Mouse (Mus musculus): Measurements from ENCODE around the gene Spata20. TPM values are rescaled to one million over a fixed set of nuclear protein-coding genes. Genes with fewer than 3 reads are reported as not detected.
A peak's percentile ranks its signal among the peaks of the same experiment; 100 is the strongest.

The Spata20 gene
- polyA plus RNA-seq, 1 experiment: not detected

- no peaks in the 10 kb centered on the region for H3K9me3 ChIP-seq (replicated peaks; ENCODE audit: control insufficient read depth, insufficient read depth, low read length, poor library complexity, severe bottlenecking)
- peaks cover 13% of the 10 kb centered on the region for H3K27me3 ChIP-seq (ENCODE audit: control insufficient read depth, insufficient read depth, low read length, poor library complexity, severe bottlenecking)
- H3K9ac ChIP-seq (ENCODE audit: low read depth, poor library complexity, severe bottlenecking): no peak overlapping the region
- TF ChIP-seq EP300 (IDR thresholded peaks at IDR 0.05; ENCODE audit: insufficient read depth, low read depth, low read length): no peak
- TF ChIP-seq POLR2A (IDR thresholded peaks at IDR 0.05; ENCODE audit: insufficient read depth, low read length): no peak
- TF ChIP-seq CTCF (IDR thresholded peaks at IDR 0.05; ENCODE audit: low read depth, low read length): no peak
- no peak overlapping the region for H3K4me3 ChIP-seq (ENCODE audit: low read depth, low read length)
- H3K4me1 ChIP-seq (ENCODE audit: control insufficient read depth, insufficient read depth, low read length): no peaks in the 10 kb centered on the region
- no peak overlapping the region for H3K27ac ChIP-seq (ENCODE audit: insufficient read depth, low read length)
- H3K36me3 ChIP-seq (ENCODE audit: control insufficient read depth, insufficient read depth, low read length, poor library complexity, severe bottlenecking): no peaks in the 10 kb centered on the region
These were observed 8.3 kb downstream of the Spata20 start for GRCm38 (mm10) chr11:94477651-94478050.

GRCm38 (mm10) chr11:94475722-94476121 is 10.3 kb downstream of the Spata20 start:
- peaks cover 20% of the 10 kb centered on the region for H3K27me3 ChIP-seq (ENCODE audit: control insufficient read depth, insufficient read depth, low read length, poor library complexity, severe bottlenecking)
- no peaks in the 10 kb centered on the region for H3K36me3 ChIP-seq (ENCODE audit: control insufficient read depth, insufficient read depth, low read length, poor library complexity, severe bottlenecking)
- H3K27ac ChIP-seq (ENCODE audit: insufficient read depth, low read length): no peak overlapping the region
- no peaks in the 10 kb centered on the region for H3K9me3 ChIP-seq (replicated peaks; ENCODE audit: control insufficient read depth, insufficient read depth, low read length, poor library complexity, severe bottlenecking)
- TF ChIP-seq EP300 (IDR thresholded peaks at IDR 0.05; ENCODE audit: insufficient read depth, low read depth, low read length) (no peak), POLR2A (IDR thresholded peaks at IDR 0.05; ENCODE audit: insufficient read depth, low read length) (no peak), CTCF (IDR thresholded peaks at IDR 0.05; ENCODE audit: low read depth, low read length) (no peak)
- H3K4me1 ChIP-seq (ENCODE audit: control insufficient read depth, insufficient read depth, low read length): no peaks in the 10 kb centered on the region
- no peak overlapping the region for H3K4me3 ChIP-seq (ENCODE audit: low read depth, low read length)
- no peak overlapping the region for H3K9ac ChIP-seq (ENCODE audit: low read depth, poor library complexity, severe bottlenecking)

- H3K4me3 ChIP-seq (ENCODE audit: low read depth, low read length): peak overlapping the region; percentile 35
- peaks cover 20% of the 10 kb centered on the region for H3K27me3 ChIP-seq (ENCODE audit: control insufficient read depth, insufficient read depth, low read length, poor library complexity, severe bottlenecking)
- no peak overlapping the region for H3K9ac ChIP-seq (ENCODE audit: low read depth, poor library complexity, severe bottlenecking)
- H3K36me3 ChIP-seq (ENCODE audit: control insufficient read depth, insufficient read depth, low read length, poor library complexity, severe bottlenecking): no peaks in the 10 kb centered on the region
- H3K9me3 ChIP-seq (replicated peaks; ENCODE audit: control insufficient read depth, insufficient read depth, low read length, poor library complexity, severe bottlenecking): no peaks in the 10 kb centered on the region
- no peak for TF ChIP-seq POLR2A (IDR thresholded peaks at IDR 0.05; ENCODE audit: insufficient read depth, low read length)
- no peak for TF ChIP-seq CTCF (IDR thresholded peaks at IDR 0.05; ENCODE audit: low read depth, low read length)
- TF ChIP-seq EP300 (IDR thresholded peaks at IDR 0.05; ENCODE audit: insufficient read depth, low read depth, low read length): no peak
- no peaks in the 10 kb centered on the region for H3K4me1 ChIP-seq (ENCODE audit: control insufficient read depth, insufficient read depth, low read length)
- no peak overlapping the region for H3K27ac ChIP-seq (ENCODE audit: insufficient read depth, low read length)
These were observed 11.5 kb downstream of the Spata20 start for GRCm38 (mm10) chr11:94474544-94474910.

GRCm38 (mm10) chr11:94473707-94474543 is 12.1 kb downstream of the Spata20 start, which contains the start of gene Cacna1g:
Cacna1g (minus strand) TSS chr11:94474198.
- peaks cover 20% of the 10 kb centered on the region for H3K27me3 ChIP-seq (ENCODE audit: control insufficient read depth, insufficient read depth, low read length, poor library complexity, severe bottlenecking)
- TF ChIP-seq CTCF (IDR thresholded peaks at IDR 0.05; ENCODE audit: low read depth, low read length): no peak
- TF ChIP-seq POLR2A (IDR thresholded peaks at IDR 0.05; ENCODE audit: insufficient read depth, low read length): no peak
- no peak for TF ChIP-seq EP300 (IDR thresholded peaks at IDR 0.05; ENCODE audit: insufficient read depth, low read depth, low read length)
- H3K4me3 ChIP-seq (ENCODE audit: low read depth, low read length): peak within 1 kb of the TSS; percentile 58
- no peaks in the 10 kb centered on the region for H3K4me1 ChIP-seq (ENCODE audit: control insufficient read depth, insufficient read depth, low read length)
- no peak within 1 kb of the TSS for H3K27ac ChIP-seq (ENCODE audit: insufficient read depth, low read length)
- peak within 1 kb of the TSS; percentile 76 for H3K9ac ChIP-seq (ENCODE audit: low read depth, poor library complexity, severe bottlenecking)
- H3K36me3 ChIP-seq (ENCODE audit: control insufficient read depth, insufficient read depth, low read length, poor library complexity, severe bottlenecking): no peaks in the 10 kb centered on the region
- H3K9me3 ChIP-seq (replicated peaks; ENCODE audit: control insufficient read depth, insufficient read depth, low read length, poor library complexity, severe bottlenecking): no peaks in the 10 kb centered on the region

GRCm38 (mm10) chr11:94472916-94473706 is 12.9 kb downstream of the Spata20 start:
- Histone ChIP-seq H3K4me1 (ENCODE audit: control insufficient read depth, insufficient read depth, low read length) (no peaks in the 10 kb centered on the region), H3K27me3 (ENCODE audit: control insufficient read depth, insufficient read depth, low read length, poor library complexity, severe bottlenecking) (peaks cover 20% of the 10 kb centered on the region), H3K9me3 (replicated peaks; ENCODE audit: control insufficient read depth, insufficient read depth, low read length, poor library complexity, severe bottlenecking) (no peaks in the 10 kb centered on the region), H3K9ac (ENCODE audit: low read depth, poor library complexity, severe bottlenecking) (peak overlapping the region; percentile 76), H3K27ac (ENCODE audit: insufficient read depth, low read length) (no peak overlapping the region), H3K36me3 (ENCODE audit: control insufficient read depth, insufficient read depth, low read length, poor library complexity, severe bottlenecking) (no peaks in the 10 kb centered on the region), H3K4me3 (ENCODE audit: low read depth, low read length) (peak overlapping the region; percentile 32)
- TF ChIP-seq EP300 (IDR thresholded peaks at IDR 0.05; ENCODE audit: insufficient read depth, low read depth, low read length) (no peak), CTCF (IDR thresholded peaks at IDR 0.05; ENCODE audit: low read depth, low read length) (no peak), POLR2A (IDR thresholded peaks at IDR 0.05; ENCODE audit: insufficient read depth, low read length) (no peak)
